Mouse (Mus musculus): Measurements from ENCODE around the gene Ly6g6e. TPM values are rescaled to one million over a fixed set of nuclear protein-coding genes. Genes with fewer than 3 reads are reported as not detected.

Ly6g6e gene
- polyA plus RNA-seq, 1 experiment from 2014 or later, result 33.0 TPM

DNA sequence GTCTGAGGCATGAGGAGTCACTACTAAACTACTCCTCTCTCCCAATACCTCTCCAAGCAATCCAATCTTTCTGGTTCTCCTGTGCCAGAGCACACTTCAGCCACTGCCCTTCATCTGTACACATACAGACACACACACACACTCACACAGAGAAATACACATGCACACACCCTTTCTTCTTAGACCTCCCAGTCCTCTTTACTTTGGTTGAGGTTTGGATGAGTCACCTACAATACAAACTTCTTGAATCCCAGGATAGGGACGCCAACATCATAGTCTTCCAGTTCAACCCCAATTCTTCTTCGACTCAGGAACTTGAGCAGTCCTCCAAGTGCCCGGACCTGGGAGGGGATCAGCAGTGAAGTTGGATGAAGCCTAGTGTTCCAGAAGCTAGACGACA, 32.9 kb upstream of the Ly6g6e start:
- no peak for ATAC-seq (ENCODE audit: insufficient number of reproducible peaks, low FRiP score, low TSS enrichment, low read depth)
- WGBS, result 73% methylated on average over 4 of the region's 4 CpGs
- Histone ChIP-seq H3K9me3 (replicated peaks) (no peaks in the 10 kb centered on the region), H3K4me3 (replicated peaks) (no peak overlapping the region), H3K4me1 (peaks cover 35% of the 10 kb centered on the region), H3K27me3 (no peaks in the 10 kb centered on the region), H3K36me3 (no peaks in the 10 kb centered on the region), H3K4me2 (replicated peaks) (no peak overlapping the region), H3K9ac (no peak overlapping the region), H3K27ac (replicated peaks) (peak overlapping the region; percentile 36; the same call in 1 of the 2 replicates)

DNA sequence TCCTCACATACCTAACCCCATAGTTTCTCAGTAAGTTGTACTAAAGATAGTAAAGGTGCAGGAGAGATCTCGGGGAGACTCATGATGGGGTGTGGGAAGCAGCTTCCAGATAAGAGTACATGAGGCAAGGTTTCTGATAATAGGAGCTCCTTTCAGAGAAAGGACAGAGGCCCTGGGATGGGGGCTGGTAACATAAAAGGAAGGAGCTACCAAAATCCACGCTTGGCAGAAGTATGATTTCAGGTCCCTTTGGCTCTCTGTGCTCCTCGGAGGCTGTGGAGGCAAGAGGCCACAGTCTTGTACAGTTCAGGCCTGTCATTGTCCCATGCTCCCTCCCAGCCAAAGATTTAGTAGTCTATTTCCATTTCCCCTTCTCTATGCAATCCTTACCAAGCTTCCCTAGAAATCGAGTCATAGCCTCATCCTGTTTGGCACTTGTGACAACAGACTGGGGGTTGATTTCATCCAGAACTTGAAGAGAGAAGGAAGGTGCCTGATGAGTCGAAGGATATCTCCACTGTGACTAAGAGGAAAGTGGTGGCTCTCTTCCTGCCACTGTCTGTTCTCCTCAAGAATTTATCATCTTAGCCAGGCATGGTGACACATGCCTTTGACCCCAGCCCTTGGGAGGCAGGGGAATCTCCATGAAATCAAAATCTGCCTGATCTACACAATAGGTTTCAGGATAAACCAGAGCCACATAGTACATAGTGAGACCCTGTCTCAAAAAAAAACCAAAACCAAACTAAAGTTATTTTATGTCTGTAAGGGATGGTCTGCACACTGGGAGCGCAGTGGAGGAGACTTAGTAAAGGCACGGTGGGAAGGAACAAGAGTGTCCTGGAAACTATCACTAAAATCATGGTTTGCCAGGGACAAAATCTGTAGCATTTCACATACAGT, 31.5 kb upstream of the Ly6g6e start:
- Histone ChIP-seq H3K4me3 (replicated peaks) (peak overlapping the region; percentile 61), H3K9ac (no peak overlapping the region), H3K36me3 (no peaks in the 10 kb centered on the region), H3K9me3 (replicated peaks) (no peaks in the 10 kb centered on the region), H3K4me1 (peaks cover 48% of the 10 kb centered on the region), H3K4me2 (replicated peaks) (peak overlapping the region; percentile 98), H3K27me3 (no peaks in the 10 kb centered on the region), H3K27ac (replicated peaks) (peak overlapping the region; percentile 23)
- WGBS, result 84% methylated on average over 7 of the region's 7 CpGs
- ATAC-seq (ENCODE audit: insufficient number of reproducible peaks, low FRiP score, low TSS enrichment, low read depth), result no peak

GRCm38 (mm10) chr17:35045807-35046680, 30.7 kb upstream of the Ly6g6e start:
- no peaks in the 10 kb centered on the region for H3K27me3 ChIP-seq
- peak overlapping the region; percentile 61 for H3K4me3 ChIP-seq (replicated peaks)
- no peaks in the 10 kb centered on the region for H3K9me3 ChIP-seq (replicated peaks)
- peaks cover 48% of the 10 kb centered on the region for H3K4me1 ChIP-seq
- H3K4me2 ChIP-seq (replicated peaks), result peak overlapping the region; percentile 98
- H3K9ac ChIP-seq, result peak overlapping the region; percentile 80
- 4% methylated on average over 48 of the region's 48 CpGs for WGBS
- H3K27ac ChIP-seq (replicated peaks), result peak overlapping the region; percentile 99
- no peak for ATAC-seq (ENCODE audit: insufficient number of reproducible peaks, low FRiP score, low TSS enrichment, low read depth)
- H3K36me3 ChIP-seq, result no peaks in the 10 kb centered on the region

DNA sequence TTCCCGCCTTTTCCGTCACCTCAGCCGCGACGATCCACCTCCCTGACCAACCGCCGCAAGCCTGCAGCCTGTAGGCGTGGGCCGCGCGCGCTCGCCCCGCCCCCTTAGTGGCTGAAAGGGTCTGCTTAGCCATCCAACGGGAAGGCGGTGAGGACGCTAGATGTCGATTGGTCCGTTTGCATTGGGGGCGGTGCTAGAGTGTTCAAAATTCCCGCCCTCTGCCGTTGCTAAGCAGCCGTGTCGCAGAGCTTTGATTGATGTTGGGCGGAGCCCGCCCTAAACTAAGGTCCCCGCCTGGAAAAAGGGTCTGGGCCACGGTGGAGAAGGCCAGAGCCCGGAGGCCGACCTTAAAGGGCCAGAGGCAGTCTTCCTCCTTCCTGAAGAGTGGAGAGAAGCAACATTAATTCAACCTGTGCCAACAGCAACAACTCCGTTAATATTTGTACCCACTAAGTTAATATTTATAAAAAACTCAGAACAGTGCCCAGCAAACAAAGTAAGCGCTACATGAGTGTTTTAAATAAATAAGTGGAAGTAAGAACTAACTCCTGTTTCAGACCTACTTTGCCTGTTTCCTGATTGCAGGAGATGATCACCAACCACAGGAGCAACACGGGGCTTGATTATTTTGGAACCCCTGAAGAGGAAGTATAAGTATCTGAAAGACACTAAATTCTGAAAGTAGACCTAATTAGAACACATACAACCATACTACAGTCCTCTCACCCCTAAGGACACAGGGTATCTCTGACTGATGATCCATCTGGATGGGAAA, 29.8 kb upstream of the Ly6g6e start, which contains the start of gene Msh5:
Gene Msh5, minus strand, starts transcription at position 65 of the 775 bp plus-strand sequence.
- H3K9me3 ChIP-seq (replicated peaks), result no peaks in the 10 kb centered on the region
- peak within 1 kb of the TSS; percentile 99 for H3K27ac ChIP-seq (replicated peaks)
- H3K27me3 ChIP-seq, result no peaks in the 10 kb centered on the region
- H3K36me3 ChIP-seq, result no peaks in the 10 kb centered on the region
- WGBS, result 3% methylated on average over 33 of the region's 33 CpGs
- H3K4me1 ChIP-seq, result peaks cover 51% of the 10 kb centered on the region
- peak within 1 kb of the TSS; percentile 80 for H3K9ac ChIP-seq
- peak within 1 kb of the TSS; percentile 98 for H3K4me2 ChIP-seq (replicated peaks)
- peak; percentile 97 for ATAC-seq (ENCODE audit: insufficient number of reproducible peaks, low FRiP score, low TSS enrichment, low read depth)
- H3K4me3 ChIP-seq (replicated peaks), result peak within 1 kb of the TSS; percentile 61

DNA sequence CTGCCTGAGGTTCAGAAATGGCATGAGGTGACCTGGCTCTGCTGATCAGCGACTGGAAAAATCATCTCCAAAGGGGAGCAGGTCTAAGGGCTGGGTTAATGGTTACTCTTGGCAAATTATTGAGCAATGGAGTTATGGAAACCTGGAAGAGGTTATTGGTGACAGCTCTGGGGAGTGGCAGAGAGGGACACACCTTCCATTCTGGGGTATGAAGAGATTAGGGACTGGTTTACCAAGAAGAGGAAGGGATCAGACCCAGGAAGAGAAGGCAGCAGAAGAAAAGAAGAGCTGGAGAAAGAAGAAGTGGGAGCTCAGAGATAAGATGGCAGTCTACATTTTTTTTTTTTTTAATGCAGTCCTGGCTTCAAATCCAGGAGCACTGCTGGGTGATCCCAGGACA, 29.0 kb upstream of the Ly6g6e start:
- Histone ChIP-seq H3K27ac (replicated peaks) (peak overlapping the region; percentile 99), H3K9me3 (replicated peaks) (no peaks in the 10 kb centered on the region), H3K36me3 (peaks cover 5% of the 10 kb centered on the region), H3K4me1 (peaks cover 59% of the 10 kb centered on the region), H3K27me3 (no peaks in the 10 kb centered on the region), H3K4me2 (replicated peaks) (peak overlapping the region; percentile 24; the same call in 1 of the 2 replicates), H3K9ac (no peak overlapping the region), H3K4me3 (replicated peaks) (no peak overlapping the region)
- no peak for ATAC-seq (ENCODE audit: insufficient number of reproducible peaks, low FRiP score, low TSS enrichment, low read depth)
- WGBS, result 48% methylated on average over 1 of the region's 1 CpGs

- Histone ChIP-seq H3K9ac (no peak overlapping the region), H3K4me1 (peaks cover 63% of the 10 kb centered on the region), H3K4me3 (replicated peaks) (no peak overlapping the region), H3K27me3 (no peaks in the 10 kb centered on the region), H3K9me3 (replicated peaks) (no peaks in the 10 kb centered on the region), H3K27ac (replicated peaks) (peak overlapping the region; percentile 99), H3K4me2 (replicated peaks) (peak overlapping the region; percentile 24; the same call in 1 of the 2 replicates), H3K36me3 (peaks cover 11% of the 10 kb centered on the region)
- 32% methylated on average over 11 of the region's 11 CpGs for WGBS
- ATAC-seq (ENCODE audit: insufficient number of reproducible peaks, low FRiP score, low TSS enrichment, low read depth), result no peak
Observed at GRCm38 (mm10) chr17:35048149-35048931, 28.4 kb upstream of the Ly6g6e start.

GRCm38 (mm10) chr17:35048932-35049440, 27.7 kb upstream of the Ly6g6e start:
- Histone ChIP-seq H3K9me3 (replicated peaks) (no peaks in the 10 kb centered on the region), H3K36me3 (peaks cover 16% of the 10 kb centered on the region), H3K4me2 (replicated peaks) (peak overlapping the region; percentile 87), H3K9ac (no peak overlapping the region), H3K4me3 (replicated peaks) (peak overlapping the region; percentile 62), H3K27ac (replicated peaks) (peak overlapping the region; percentile 99), H3K27me3 (no peaks in the 10 kb centered on the region), H3K4me1 (peaks cover 60% of the 10 kb centered on the region)
- 66% methylated on average over 5 of the region's 5 CpGs for WGBS
- no peak for ATAC-seq (ENCODE audit: insufficient number of reproducible peaks, low FRiP score, low TSS enrichment, low read depth)

- H3K4me1 ChIP-seq, result peaks cover 60% of the 10 kb centered on the region
- H3K9me3 ChIP-seq (replicated peaks), result no peaks in the 10 kb centered on the region
- peak within 1 kb of the TSS; percentile 87 for H3K4me2 ChIP-seq (replicated peaks)
- WGBS, result 1% methylated on average over 11 of the region's 11 CpGs
- peaks cover 22% of the 10 kb centered on the region for H3K36me3 ChIP-seq
- H3K9ac ChIP-seq, result peak within 1 kb of the TSS; percentile 78
- H3K4me3 ChIP-seq (replicated peaks), result peak within 1 kb of the TSS; percentile 62
- H3K27me3 ChIP-seq, result no peaks in the 10 kb centered on the region
- peak; percentile 22 for ATAC-seq (ENCODE audit: insufficient number of reproducible peaks, low FRiP score, low TSS enrichment, low read depth)
- H3K27ac ChIP-seq (replicated peaks), result peak within 1 kb of the TSS; percentile 99
Observed at GRCm38 (mm10) chr17:35049561-35050016, 27.1 kb upstream of the Ly6g6e start, which contains the start of gene Clic1. Gene Clic1 (plus strand): TSS chr17:35049966.

DNA sequence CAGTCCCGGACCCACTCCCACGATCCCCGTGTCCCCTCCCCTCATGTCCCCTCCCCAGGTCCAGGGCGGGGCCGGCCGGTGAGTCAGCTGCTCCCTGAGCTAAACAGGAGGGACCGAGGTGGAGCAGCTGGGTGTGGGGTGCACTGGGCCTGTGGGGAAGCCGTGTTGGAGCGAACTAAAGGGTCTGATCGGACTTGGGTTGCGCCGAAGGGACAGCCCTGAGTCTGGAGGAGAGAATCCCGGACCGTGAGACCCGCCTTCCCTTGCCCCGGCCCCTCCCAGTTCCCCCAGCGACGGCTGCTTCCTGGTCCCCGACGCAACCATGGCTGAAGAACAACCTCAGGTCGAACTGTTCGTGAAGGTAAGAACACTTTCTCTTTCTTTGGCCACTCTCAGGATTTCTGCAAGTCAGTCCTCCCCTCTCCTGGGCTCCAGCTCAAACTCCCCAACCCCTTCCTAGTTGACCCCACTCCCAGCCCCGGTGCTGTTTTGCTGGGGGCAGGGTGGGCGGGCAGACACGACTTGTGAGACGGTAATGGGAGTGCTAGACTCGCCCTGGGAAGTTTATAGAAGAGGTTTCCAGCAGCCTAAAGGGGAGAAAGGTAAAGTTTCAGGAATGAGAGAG, 26.5 kb upstream of the Ly6g6e start:
- Histone ChIP-seq H3K9me3 (replicated peaks) (no peaks in the 10 kb centered on the region), H3K9ac (peak overlapping the region; percentile 78), H3K27ac (replicated peaks) (peak overlapping the region; percentile 99), H3K27me3 (no peaks in the 10 kb centered on the region), H3K4me3 (replicated peaks) (peak overlapping the region; percentile 62), H3K4me2 (replicated peaks) (peak overlapping the region; percentile 87), H3K36me3 (peaks cover 27% of the 10 kb centered on the region), H3K4me1 (peaks cover 55% of the 10 kb centered on the region)
- ATAC-seq (ENCODE audit: insufficient number of reproducible peaks, low FRiP score, low TSS enrichment, low read depth), result peak; percentile 12; the same call in 1 of the 2 replicates
- WGBS, result under 1% methylated on average over 27 of the region's 27 CpGs
